Mouse (Mus musculus): ENCODE results near the gene N4bp1.

GRCm38 (mm10) chr8:86884067-86884466, 991 bp downstream of the N4bp1 start:
- no peak for TF ChIP-seq CTCF (IDR thresholded peaks at IDR 0.05; ENCODE audit: low read depth)
- TF ChIP-seq EP300 (IDR thresholded peaks at IDR 0.05; ENCODE audit: low read depth): no peak

Data from heart, postnatal 0 days (tissue).